Mouse (Mus musculus) limb, embryonic 14.5 days (tissue): ENCODE data around the gene Tmem123. TPM values are rescaled to one million over a fixed set of nuclear protein-coding genes. Genes with fewer than 3 reads are reported as not detected.

Experiments used
- ATAC-seq: fragments of 200-750 bp; cut with Nextera tagmentation; 2 replicates; pipeline ENCODE4 v1.8.0; 2017; ENCODE audit warnings: low read depth, moderate number of reproducible peaks, moderate TSS enrichment; ENCODE audit not compliant: low FRiP score
- DNase-seq: peaks from one replicate; pipeline ENCODE4 v3.0.0-alpha.2; 2015; ENCODE audit warnings: low spot score
- H3K27ac ChIP-seq: fragments of 300-500 bp; sonication (generic); replicated peaks from 2 replicates; pipeline ENCODE4 v1.5.1; 2014; ENCODE audit warnings: low read depth, mild to moderate bottlenecking, low read length, moderate library complexity, mixed read lengths
- H3K27me3 ChIP-seq: fragments of 300-500 bp; sonication (generic); 2 replicates; pipeline ENCODE4 v1.6.1; 2014; ENCODE audit warnings: low read length, mixed read lengths; ENCODE audit not compliant: control insufficient read depth, insufficient read depth
- H3K36me3 ChIP-seq: fragments of 300-500 bp; sonication (generic); 2 replicates; pipeline ENCODE4 v1.6.1; 2014; ENCODE audit warnings: mild to moderate bottlenecking, low read length, moderate library complexity, mixed read lengths; ENCODE audit not compliant: control insufficient read depth, insufficient read depth
- H3K4me1 ChIP-seq: fragments of 300-500 bp; sonication (generic); 2 replicates; pipeline ENCODE4 v1.6.1; 2014; ENCODE audit warnings: antibody characterized with exemption, low read length, mixed read lengths; ENCODE audit not compliant: control insufficient read depth, insufficient read depth
- H3K4me2 ChIP-seq: fragments of 300-500 bp; sonication (generic); replicated peaks from 2 replicates; pipeline ENCODE4 v1.6.1; 2014; ENCODE audit warnings: low read depth, mild to moderate bottlenecking, low read length, moderate library complexity; ENCODE audit not compliant: severe bottlenecking
- H3K4me3 ChIP-seq: fragments of 300-500 bp; sonication (generic); replicated peaks from 2 replicates; pipeline ENCODE4 v1.5.1; 2014; ENCODE audit warnings: low read length
- H3K9ac ChIP-seq: fragments of 300-500 bp; sonication (generic); 2 replicates; pipeline ENCODE4 v1.6.1; 2014; ENCODE audit warnings: mild to moderate bottlenecking, low read depth, low read length, moderate library complexity; ENCODE audit not compliant: severe bottlenecking
- H3K9me3 ChIP-seq: fragments of 300-500 bp; sonication (generic); 2 replicates; pipeline ENCODE4 v1.6.1; 2016; ENCODE audit warnings: low read length; ENCODE audit not compliant: control insufficient read depth
- POLR2A ChIP-seq: fragments of 200-500 bp; IDR thresholded peaks from 2 replicates; pipeline ENCODE4 v1.8.0; 2012; ENCODE audit warnings: inconsistent platforms, mild to moderate bottlenecking, moderate library complexity, borderline replicate concordance; ENCODE audit not compliant: insufficient read depth, insufficient read length; ENCODE audit errors: extremely low read depth
- WGBS: fragments of 180-500 bp; shearing (Covaris S2); extraction: QIAGEN DNeasy Blood & Tissue Kit; methylation state at CpG from one replicate; pipeline ENCODE4 v1.1.7; 2014; 5-methylcytosine and 5-hydroxymethylcytosine counted together
- microRNA-seq: library from miRNA; unstranded; fragments of <30 nt; microRNA quantifications from one replicate; pipeline ENCODE4, GENCODE M21; 2016
- polyA plus RNA-seq, 2 experiments: library from polyadenylated mRNA; depleted of rRNA in 1 of 2; stranded (reverse) in 1 of 2; unstranded in 1 of 2; fragments of >200 nt; fragmentation: Nextera tagmentation in 1 of 2; extraction: Ambion mirVana in 1 of 2; gene quantifications; 2 replicates each; pipeline versions ENCODE4 v1.2.1 to v1.2.3; 2012 to 2014

Gene Tmem123
- polyA plus RNA-seq, 2 experiments, result 68.8 to 133 TPM

DNA sequence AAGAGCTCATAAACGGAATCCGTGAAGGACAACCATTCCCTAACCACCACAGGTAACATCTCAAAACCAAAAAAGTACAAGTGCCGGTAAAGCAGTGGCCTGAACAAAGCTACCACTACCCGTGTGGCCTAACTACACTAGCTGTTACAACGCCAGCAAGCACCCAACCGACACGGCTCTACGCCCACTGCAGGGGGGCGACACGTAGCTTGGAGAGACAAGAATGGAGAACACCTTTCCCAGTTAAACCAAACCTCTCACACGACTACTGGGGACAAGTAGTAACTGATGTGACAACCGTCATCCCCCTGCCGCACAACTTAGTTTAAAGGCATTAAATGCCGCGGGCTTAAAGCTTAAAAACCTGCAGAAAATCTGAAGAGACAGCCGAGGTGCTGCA is 72.5 kb downstream of the Tmem123 start:
- Histone ChIP-seq H3K27ac (peak overlapping the region; percentile 99), H3K4me3 (peak overlapping the region; percentile 72), H3K27me3 (no peaks in the 10 kb centered on the region), H3K4me1 (peaks cover 12% of the 10 kb centered on the region; the same call in 1 of the 2 replicates), H3K9me3 (no peaks in the 10 kb centered on the region), H3K9ac (peak overlapping the region; percentile 90), H3K36me3 (peaks cover 16% of the 10 kb centered on the region), H3K4me2 (peak overlapping the region; percentile 64)
- ATAC-seq, result peak; percentile 19; the same call in 1 of the 2 replicates
- WGBS, result under 1% methylated on average over 16 of the region's 16 CpGs
- peak; percentile 62 for DNase-seq
- no peak for TF ChIP-seq POLR2A

DNA sequence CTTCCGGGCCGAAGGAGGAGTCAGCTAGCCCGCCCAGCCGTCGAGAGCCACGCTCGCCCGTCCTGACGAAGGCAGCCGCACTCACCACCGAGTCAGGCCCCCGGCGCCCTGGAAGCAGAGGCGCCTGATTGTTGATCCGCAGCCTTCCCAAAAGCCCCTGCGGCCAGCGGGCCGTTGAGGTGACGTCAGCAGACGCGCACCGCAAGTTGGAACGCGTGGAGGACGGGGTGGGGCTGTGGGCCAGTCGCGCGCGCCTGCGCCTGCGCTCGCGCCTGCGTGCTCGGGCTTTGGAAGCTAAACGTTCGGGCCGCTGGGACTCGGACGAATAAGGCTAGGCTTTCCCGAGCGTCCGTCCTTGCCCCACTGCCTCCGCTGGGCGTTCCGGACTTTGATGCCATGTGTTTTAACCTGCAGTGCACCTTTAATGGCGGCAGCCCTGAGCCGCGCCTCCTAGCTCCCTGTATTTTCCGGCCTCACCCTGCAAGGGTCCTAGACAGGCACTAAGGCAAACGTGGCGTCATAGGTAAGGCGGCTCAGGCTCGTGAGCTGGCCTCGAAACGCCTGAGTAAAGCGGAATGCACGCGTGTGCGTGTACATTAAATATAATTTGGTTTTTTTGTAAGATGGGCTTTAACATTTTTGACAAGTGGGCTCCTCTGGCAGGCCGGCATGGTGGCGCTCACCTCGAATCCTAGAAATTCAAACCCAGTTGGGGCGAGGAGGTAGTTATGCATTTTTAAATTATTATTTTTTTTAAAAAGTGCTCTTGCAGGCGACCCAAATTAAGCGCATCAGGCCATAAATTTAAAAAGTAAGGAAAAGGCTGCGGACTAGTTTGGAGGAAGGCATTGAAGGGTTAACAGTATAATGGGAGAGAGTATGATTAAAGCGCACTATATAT is 73.3 kb downstream of the Tmem123 start, which contains the start of gene Birc2:
Birc2 (minus strand) TSS at position 160 of the 901 bp plus-strand sequence.
- H3K9ac ChIP-seq, result peak within 1 kb of the TSS; percentile 90
- H3K9me3 ChIP-seq, result no peaks in the 10 kb centered on the region
- peak within 1 kb of the TSS; percentile 72 for H3K4me3 ChIP-seq
- H3K4me1 ChIP-seq, result peaks cover 12% of the 10 kb centered on the region; the same call in 1 of the 2 replicates
- peaks cover 16% of the 10 kb centered on the region for H3K36me3 ChIP-seq
- DNase-seq (peak; percentile 94), ATAC-seq (peak; percentile 96)
- H3K27me3 ChIP-seq, result no peaks in the 10 kb centered on the region
- 2% methylated on average over 68 of the region's 68 CpGs for WGBS
- H3K27ac ChIP-seq, result peak within 1 kb of the TSS; percentile 99
- TF ChIP-seq POLR2A, result peak; percentile 70; the same call in 1 of the 2 replicates
- H3K4me2 ChIP-seq, result peak within 1 kb of the TSS; percentile 64

DNA sequence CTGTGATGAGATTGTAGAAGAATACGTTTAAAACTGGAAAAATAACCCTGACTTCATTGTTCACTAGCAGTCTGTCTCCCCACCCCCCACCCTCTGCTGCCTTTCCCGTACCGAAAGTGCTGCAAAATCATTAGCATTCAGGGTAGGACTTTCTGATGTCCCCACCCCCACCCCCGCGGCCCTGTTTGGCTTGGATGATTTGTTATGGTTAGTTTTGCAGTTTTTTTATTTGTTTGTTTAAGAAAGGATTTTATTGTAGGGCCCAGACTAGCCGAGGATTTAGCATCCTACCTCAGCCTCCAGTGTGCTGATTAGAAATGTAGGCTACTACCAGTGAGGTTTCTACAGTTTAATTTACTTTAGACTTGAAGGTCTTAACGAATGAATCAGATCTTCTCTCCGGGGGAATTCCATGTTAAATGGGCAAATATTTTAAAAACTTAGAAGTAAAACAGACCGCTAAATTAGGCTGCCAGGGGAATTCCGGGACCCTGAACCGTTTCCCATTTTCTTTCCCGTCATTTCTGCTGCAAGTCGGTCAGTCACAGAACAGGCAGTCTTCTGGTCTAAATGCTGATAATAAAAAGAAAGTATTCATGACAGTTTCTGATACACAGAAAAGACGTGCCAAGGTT is 74.1 kb downstream of the Tmem123 start:
- peak; percentile 12 for DNase-seq

DNA sequence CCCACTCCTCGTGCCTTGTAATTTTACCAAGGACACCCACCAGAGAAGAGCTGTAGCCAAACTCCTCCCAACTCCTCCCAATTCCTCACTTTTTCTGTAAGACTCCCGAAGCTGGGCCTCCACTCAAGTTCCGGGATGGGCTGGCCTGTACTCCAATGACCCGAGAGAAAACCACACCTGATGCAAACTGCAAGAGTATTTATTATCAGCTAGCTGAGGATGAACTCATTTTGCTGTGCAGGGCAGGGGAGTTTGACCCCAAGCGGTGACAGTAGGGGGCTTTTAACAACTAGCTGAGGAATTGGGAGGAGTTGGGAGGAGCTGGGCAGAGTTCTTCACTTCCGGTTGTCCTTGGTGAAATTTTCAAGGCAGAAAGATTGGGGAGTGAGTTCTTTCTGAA is 77.4 kb downstream of the Tmem123 start:
- H3K4me1 ChIP-seq, result no peaks in the 10 kb centered on the region
- H3K36me3 ChIP-seq, result no peaks in the 10 kb centered on the region
- H3K27me3 ChIP-seq, result no peaks in the 10 kb centered on the region
- no peak overlapping the region for H3K4me2 ChIP-seq
- no peak overlapping the region for H3K27ac ChIP-seq
- TF ChIP-seq POLR2A, result no peak
- H3K9ac ChIP-seq, result no peak overlapping the region
- H3K4me3 ChIP-seq, result no peak overlapping the region
- 67% methylated on average over 6 of the region's 6 CpGs for WGBS
- no peak for ATAC-seq
- no peak for DNase-seq
- H3K9me3 ChIP-seq, result no peaks in the 10 kb centered on the region

More for the DNA sequence above, 74.1 kb downstream of the Tmem123 start:
- H3K9ac ChIP-seq, result peak overlapping the region; percentile 90
- H3K4me1 ChIP-seq, result peaks cover 8% of the 10 kb centered on the region; the same call in 1 of the 2 replicates
- H3K36me3 ChIP-seq, result peaks cover 16% of the 10 kb centered on the region
- peak overlapping the region; percentile 64 for H3K4me2 ChIP-seq
- no peaks in the 10 kb centered on the region for H3K9me3 ChIP-seq
- no peaks in the 10 kb centered on the region for H3K27me3 ChIP-seq
- 12% methylated on average over 14 of the region's 14 CpGs for WGBS
- H3K4me3 ChIP-seq, result peak overlapping the region; percentile 72
- TF ChIP-seq POLR2A, result no peak
- peak overlapping the region; percentile 99 for H3K27ac ChIP-seq
- no peak for ATAC-seq

Small RNA genes within 50 kb of the gene (microRNA-seq; reads per million reads assigned to microRNA genes)
- 3.2 reads per million, percentile 7 among the genes with 10 or more reads in this experiment for gene Mir5618

Other genes with a start within 250 kb of the Tmem123 start
- gene Mmp8, start 205.6 kb upstream of the Tmem123 start, polyA plus RNA-seq (2012; rRNA removed), result 0.19 and 0.35 TPM in 2 replicates
- 0.15 and 0.51 TPM in 2 replicates for gene Mmp8, start 205.6 kb upstream of the Tmem123 start, polyA plus RNA-seq (2014; fragmentation: Nextera tagmentation; extraction: Ambion mirVana)
- gene Mmp27, start 192.6 kb upstream of the Tmem123 start, polyA plus RNA-seq (2012; rRNA removed), result 0.05 TPM in 1 of 2 replicates, not detected in the other
- gene Mmp27, start 192.6 kb upstream of the Tmem123 start, polyA plus RNA-seq (2014; fragmentation: Nextera tagmentation; extraction: Ambion mirVana), result 0.10 and 0.12 TPM in 2 replicates
- gene Mmp20, start 135.8 kb upstream of the Tmem123 start, polyA plus RNA-seq (2012; rRNA removed), result not detected in 2 replicates
- gene Mmp20, start 135.8 kb upstream of the Tmem123 start, polyA plus RNA-seq (2014; fragmentation: Nextera tagmentation; extraction: Ambion mirVana), result 0.08 TPM in 1 of 2 replicates, not detected in the other
- not detected in 2 replicates for gene Mmp7, start 72.0 kb upstream of the Tmem123 start, polyA plus RNA-seq (2012; rRNA removed)
- not detected in 2 replicates for gene Mmp7, start 72.0 kb upstream of the Tmem123 start, polyA plus RNA-seq (2014; fragmentation: Nextera tagmentation; extraction: Ambion mirVana)
- 41.2 and 42.8 TPM in 2 replicates for gene Birc2, start 73.0 kb downstream of the Tmem123 start, polyA plus RNA-seq (2012; rRNA removed)
- gene Birc2, start 73.0 kb downstream of the Tmem123 start, polyA plus RNA-seq (2014; fragmentation: Nextera tagmentation; extraction: Ambion mirVana), result 41.7 and 45.3 TPM in 2 replicates
- 16.1 and 16.9 TPM in 2 replicates for gene Birc3, start 109.1 kb downstream of the Tmem123 start, polyA plus RNA-seq (2012; rRNA removed)
- gene Birc3, start 109.1 kb downstream of the Tmem123 start, polyA plus RNA-seq (2014; fragmentation: Nextera tagmentation; extraction: Ambion mirVana), result 10.3 and 13.2 TPM in 2 replicates
- 75.0 and 87.4 TPM in 2 replicates for gene Yap1, start 240.6 kb downstream of the Tmem123 start, polyA plus RNA-seq (2012; rRNA removed)
- gene Yap1, start 240.6 kb downstream of the Tmem123 start, polyA plus RNA-seq (2014; fragmentation: Nextera tagmentation; extraction: Ambion mirVana), result 43.3 and 50.8 TPM in 2 replicates